Mouse (Mus musculus): ENCODE measurements around the gene Pcdh18.

- no peak for TF ChIP-seq KAT2A (IDR thresholded peaks at IDR 0.05; ENCODE audit: insufficient replicate concordance, low read length)
- no peak for TF ChIP-seq CTCF (conservative IDR thresholded peaks at IDR 0.05 in 1 of 2, IDR thresholded peaks at IDR 0.05 in 1 of 2; ENCODE audit: low read depth in 2 of 2, low read length in 2 of 2)
- no peak for TF ChIP-seq ELF1 (IDR thresholded peaks at IDR 0.05; ENCODE audit: low read depth, low read length)
- no peak for TF ChIP-seq MEF2A (IDR thresholded peaks at IDR 0.05; ENCODE audit: borderline replicate concordance, low read depth, low read length)
- no peak for TF ChIP-seq TCF12 (IDR thresholded peaks at IDR 0.05; ENCODE audit: low read depth, low read length)
- TF ChIP-seq E2F4 (IDR thresholded peaks at IDR 0.05; ENCODE audit: insufficient replicate concordance, low read depth, low read length): no peak
- no peak for TF ChIP-seq UBTF (IDR thresholded peaks at IDR 0.05; ENCODE audit: low read depth, low read length)
- no peak for TF ChIP-seq TBP (conservative IDR thresholded peaks at IDR 0.05; ENCODE audit: low read depth, low read length)
- no peak for TF ChIP-seq POLR2A (IDR thresholded peaks at IDR 0.05; ENCODE audit: low read depth, low read length)
Measured at GRCm38 (mm10) chr3:49757626-49758019, 498 bp upstream of the Pcdh18 start.

Data from CH12.LX (cell line).